8 mouse cellular contexts compared by ENCODE assay signal in the genomic region with DNA sequence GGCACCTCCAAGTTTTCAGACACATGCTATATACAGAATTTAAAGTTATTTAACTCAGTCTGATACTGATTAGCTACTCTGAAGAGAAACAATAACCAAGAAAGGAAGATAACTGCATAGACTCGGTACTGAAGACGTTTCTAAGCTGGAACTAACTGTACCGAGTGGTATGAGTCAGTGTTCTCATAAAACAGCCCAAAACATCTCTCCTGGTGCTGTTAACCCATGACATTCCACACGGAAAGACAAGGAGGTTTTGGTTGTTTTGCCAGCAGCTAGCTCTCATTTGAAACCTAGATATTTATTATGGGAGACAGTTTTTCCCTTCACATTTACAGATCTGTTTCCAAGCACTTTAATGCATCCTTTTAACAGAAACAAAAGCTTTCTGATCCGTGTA. TPM values are rescaled to one million over a fixed set of nuclear protein-coding genes. Genes with fewer than 3 reads are reported as not detected.
DNase-seq lines count a peak whose midpoint lies in the region; ATAC-seq and TF ChIP-seq lines count a peak whose summit lies in the region.

No protein-coding gene starts in this region.

- peak overlapping the region; percentile 78 for H3K4me2 ChIP-seq in lung, embryonic 14.5 days
- peak overlapping the region; percentile 78 for H3K4me2 ChIP-seq in embryonic facial prominence, embryonic 13.5 days
- H3K4me2 ChIP-seq in intestine, embryonic 14.5 days (ENCODE audit: low read length): peak overlapping the region; percentile 67
- peak overlapping the region; percentile 79 for H3K4me2 ChIP-seq in myocyte (ENCODE audit: low read depth)

- peak overlapping the region; percentile 84 for H3K4me3 ChIP-seq in lung, embryonic 14.5 days (ENCODE audit: low read depth, low read length)
- H3K4me3 ChIP-seq in embryonic facial prominence, embryonic 13.5 days: peak overlapping the region; percentile 79
- H3K4me3 ChIP-seq in intestine, embryonic 14.5 days (ENCODE audit: low read depth, low read length): peak overlapping the region; percentile 83
- peak overlapping the region; percentile 97 for H3K4me3 ChIP-seq in myocyte

- H3K36me3 ChIP-seq in lung, embryonic 14.5 days (ENCODE audit: insufficient read depth): no peaks in the 10 kb centered on the region
- no peaks in the 10 kb centered on the region for H3K36me3 ChIP-seq in embryonic facial prominence, embryonic 13.5 days
- 0 out of 2 replicates have a peak, but pooled peaks cover 2% of the 10 kb centered on the region for H3K36me3 ChIP-seq in intestine, embryonic 14.5 days (ENCODE audit: control insufficient read depth, insufficient read depth, low read length)
- H3K36me3 ChIP-seq in myocyte (ENCODE audit: control insufficient read depth, insufficient read depth): no peaks in the 10 kb centered on the region

- no peak for TF ChIP-seq POLR2A in myocyte (IDR thresholded peaks at IDR 0.05; ENCODE audit: insufficient read length, low read depth)

- no peak for ATAC-seq in lung, embryonic 14.5 days (ENCODE audit: insufficient read depth)
- ATAC-seq in embryonic facial prominence, embryonic 13.5 days (ENCODE audit: insufficient number of reproducible peaks, insufficient read depth, low FRiP score, low TSS enrichment, low read depth): no peak
- ATAC-seq in intestine, embryonic 14.5 days (replicated peaks; ENCODE audit: low FRiP score, low TSS enrichment, low read depth): no peak

- H3K27ac ChIP-seq in lung, embryonic 14.5 days (ENCODE audit: low read depth): 0 out of 2 replicates have a peak overlapping the region, but pooled peaks have one; percentile 85
- H3K27ac ChIP-seq in embryonic facial prominence, embryonic 13.5 days: no peak overlapping the region
- no peak overlapping the region for H3K27ac ChIP-seq in intestine, embryonic 14.5 days (ENCODE audit: low read depth)

- peak overlapping the region; percentile 85 for H3K9ac ChIP-seq in lung, embryonic 14.5 days
- peak overlapping the region; percentile 91 for H3K9ac ChIP-seq in embryonic facial prominence, embryonic 13.5 days
- H3K9ac ChIP-seq in intestine, embryonic 14.5 days (ENCODE audit: low read length): peak overlapping the region; percentile 83

- 10% methylated on average over 5 of the region's 5 CpGs for WGBS in lung, embryonic 14.5 days
- 6% methylated on average over 5 of the region's 5 CpGs for WGBS in embryonic facial prominence, embryonic 13.5 days
- WGBS in intestine, embryonic 14.5 days: 5% methylated on average over 5 of the region's 5 CpGs

- no peak for TF ChIP-seq CTCF in lung, embryonic 14.5 days (IDR thresholded peaks at IDR 0.05; ENCODE audit: low read depth)

- H3K79me2 ChIP-seq in myocyte (ENCODE audit: control insufficient read depth, insufficient read depth): peaks cover 72% of the 10 kb centered on the region

- no peak for DNase-seq in lung, embryonic 14.5 days
- no peak for DNase-seq in lung, postnatal 25 days (ENCODE audit: low spot score)
- no peak for DNase-seq in intestine, embryonic 14.5 days (ENCODE audit: low spot score)
- DNase-seq in layer of hippocampus, postnatal 10 days (ENCODE audit: low spot score in 2 of 2): no peak
- no peak for DNase-seq in Muller cell, postnatal 12 days (ENCODE audit: inconsistent ontology term)
- DNase-seq in thymus, postnatal 10 days (ENCODE audit: low spot score in 2 of 2): no peak

- H3K4me1 ChIP-seq in lung, embryonic 14.5 days (ENCODE audit: insufficient read depth): peaks cover 7% of the 10 kb centered on the region
- H3K4me1 ChIP-seq in embryonic facial prominence, embryonic 13.5 days: peaks cover 22% of the 10 kb centered on the region
- H3K4me1 ChIP-seq in intestine, embryonic 14.5 days (replicated peaks; ENCODE audit: control insufficient read depth, insufficient read depth, low read length): peaks cover 15% of the 10 kb centered on the region

- H3K9me3 ChIP-seq in lung, embryonic 14.5 days (ENCODE audit: low read depth, low read length): no peaks in the 10 kb centered on the region
- no peaks in the 10 kb centered on the region for H3K9me3 ChIP-seq in embryonic facial prominence, embryonic 13.5 days
- H3K9me3 ChIP-seq in intestine, embryonic 14.5 days (ENCODE audit: control insufficient read depth, low read length): no peaks in the 10 kb centered on the region

- no peaks in the 10 kb centered on the region for H3K27me3 ChIP-seq in lung, embryonic 14.5 days (ENCODE audit: insufficient read depth, low read length)
- no peaks in the 10 kb centered on the region for H3K27me3 ChIP-seq in embryonic facial prominence, embryonic 13.5 days
- H3K27me3 ChIP-seq in intestine, embryonic 14.5 days (replicated peaks; ENCODE audit: control insufficient read depth, insufficient read depth, low read length): no peaks in the 10 kb centered on the region
- H3K27me3 ChIP-seq in myocyte (ENCODE audit: control insufficient read depth, insufficient read depth, insufficient read length): no peaks in the 10 kb centered on the region

- H3ac ChIP-seq in myocyte (ENCODE audit: control insufficient read depth, insufficient read length): peak overlapping the region; percentile 48

TF ChIP-seq in myocyte, 11 proteins besides CTCF, POLR2A, EP300 and RAD21:
- TF ChIP-seq POLR2AphosphoS2 (IDR thresholded peaks at IDR 0.05; ENCODE audit: insufficient read length, low read depth): no peak
- no peak for TF ChIP-seq REST (IDR thresholded peaks at IDR 0.05; ENCODE audit: insufficient read depth, insufficient read length)
- TF ChIP-seq TCF3 (IDR thresholded peaks at IDR 0.05; ENCODE audit: insufficient read length, low read depth): no peak
- TF ChIP-seq MAX (IDR thresholded peaks at IDR 0.05; ENCODE audit: low read depth): no peak
- no peak for TF ChIP-seq CEBPB (IDR thresholded peaks at IDR 0.05; ENCODE audit: insufficient read depth, poor library complexity, severe bottlenecking)
- TF ChIP-seq MYOD1 (IDR thresholded peaks at IDR 0.05; ENCODE audit: control insufficient read depth in 1 of 3, insufficient read length in 2 of 3, low read depth in 2 of 3): no peak
- no peak for TF ChIP-seq TCF12 (IDR thresholded peaks at IDR 0.05; ENCODE audit: insufficient read depth, poor library complexity, severe bottlenecking)
- no peak for TF ChIP-seq E2F4 (IDR thresholded peaks at IDR 0.05; ENCODE audit: insufficient read depth)
- TF ChIP-seq USF1 (IDR thresholded peaks at IDR 0.05; ENCODE audit: low read depth): no peak

RNA-seq across cellular contexts. Expression of gene Snx1, which starts 2.7 kb away (rescaled TPM):
- 116 TPM in 2 replicates for polyA plus RNA-seq in lung, embryonic 14.5 days (2014; fragmentation: Nextera tagmentation; extraction: Ambion mirVana)
- 119 and 131 TPM in 2 replicates for polyA plus RNA-seq in embryonic facial prominence, embryonic 13.5 days (2015; fragmentation: Nextera tagmentation; extraction: Ambion mirVana)
- polyA plus RNA-seq in intestine, embryonic 14.5 days (2014; fragmentation: Nextera tagmentation; extraction: Ambion mirVana): 136 and 148 TPM in 2 replicates
- polyA plus RNA-seq in myocyte (2012; fragmentation: generic; extraction: Trizol): 82.9 TPM
- total RNA-seq in layer of hippocampus, postnatal 10 days (2021): 10 to 100 TPM; 55.2 to 56.4 TPM

RNA-seq across cellular contexts. Expression of gene Ciao2a, which starts 2.8 kb away (rescaled TPM):
- 145 and 151 TPM in 2 replicates for polyA plus RNA-seq in lung, embryonic 14.5 days (2014; fragmentation: Nextera tagmentation; extraction: Ambion mirVana)
- 177 and 184 TPM in 2 replicates for polyA plus RNA-seq in embryonic facial prominence, embryonic 13.5 days (2015; fragmentation: Nextera tagmentation; extraction: Ambion mirVana)
- polyA plus RNA-seq in intestine, embryonic 14.5 days (2014; fragmentation: Nextera tagmentation; extraction: Ambion mirVana): 188 and 189 TPM in 2 replicates
- 42.4 TPM for polyA plus RNA-seq in myocyte (2012; fragmentation: generic; extraction: Trizol)
- 10 to 100 TPM; 27.2 to 28.9 TPM for total RNA-seq in layer of hippocampus, postnatal 10 days (2021)

RNA-seq across cellular contexts. Expression of gene Dapk2, which starts 34.4 kb away (rescaled TPM):
- 5.9 and 7.6 TPM in 2 replicates for polyA plus RNA-seq in lung, embryonic 14.5 days (2014; fragmentation: Nextera tagmentation; extraction: Ambion mirVana)
- polyA plus RNA-seq in embryonic facial prominence, embryonic 13.5 days (2015; fragmentation: Nextera tagmentation; extraction: Ambion mirVana): 5.3 and 6.7 TPM in 2 replicates
- 4.4 and 4.8 TPM in 2 replicates for polyA plus RNA-seq in intestine, embryonic 14.5 days (2014; fragmentation: Nextera tagmentation; extraction: Ambion mirVana)
- 51.3 TPM for polyA plus RNA-seq in myocyte (2012; fragmentation: generic; extraction: Trizol)
- under 1 TPM; 0.87 to 0.94 TPM for total RNA-seq in layer of hippocampus, postnatal 10 days (2021)

RNA-seq across cellular contexts. Expression of gene Snx22, which starts 54.1 kb away (rescaled TPM):
- polyA plus RNA-seq in lung, embryonic 14.5 days (2014; fragmentation: Nextera tagmentation; extraction: Ambion mirVana): 11.0 and 11.1 TPM in 2 replicates
- polyA plus RNA-seq in embryonic facial prominence, embryonic 13.5 days (2015; fragmentation: Nextera tagmentation; extraction: Ambion mirVana): 5.3 and 5.6 TPM in 2 replicates
- 0.56 and 0.96 TPM in 2 replicates for polyA plus RNA-seq in intestine, embryonic 14.5 days (2014; fragmentation: Nextera tagmentation; extraction: Ambion mirVana)
- 1.8 TPM for polyA plus RNA-seq in myocyte (2012; fragmentation: generic; extraction: Trizol)
- total RNA-seq in layer of hippocampus, postnatal 10 days (2021): 1 to 10 TPM; 7.7 to 7.9 TPM
